Mouse (Mus musculus) gastrocnemius, adult 8-10 months (tissue): ENCODE results near the gene Btbd35f16. TPM values are rescaled to one million over a fixed set of nuclear protein-coding genes. Genes with fewer than 3 reads are reported as not detected.
"Not testable (repeated sequence)": the region's sequence is repeated elsewhere in the genome, so short reads cannot be mapped to it uniquely, and the experiment has no call there.

ENCODE experiments used
- DNase-seq, 2 experiments: peaks; one replicate each; pipeline ENCODE4 v3.0.0; 2022; ENCODE audit warnings: low spot score in 2 of 2
- total RNA-seq, 4 experiments: library from RNA; stranded (reverse); gene quantifications; 2 replicates each; pipeline ENCODE4 v1.2.4; 2022

The Btbd35f16 gene
- not detected for total RNA-seq

DNA sequence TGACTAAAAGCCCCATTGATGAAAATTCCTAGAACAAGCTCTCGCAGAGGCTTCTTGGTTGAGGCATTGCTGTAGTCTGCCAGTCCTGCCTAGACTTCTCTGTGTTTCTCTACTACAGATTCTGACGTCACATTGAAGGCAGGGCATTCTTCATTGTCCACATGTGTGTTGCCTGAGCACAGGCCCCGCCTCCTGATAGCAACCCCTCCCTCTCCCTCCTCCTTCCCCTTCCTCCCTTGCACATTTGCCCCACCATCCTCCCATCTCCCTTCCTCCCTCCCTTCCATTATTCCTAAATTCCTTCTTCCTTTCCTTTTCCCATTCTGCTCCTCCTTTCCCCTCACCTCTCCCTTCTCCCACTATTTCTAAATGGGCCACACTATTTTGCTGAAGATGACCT, at the start of gene Btbd35f16:
Gene Btbd35f16, minus strand, starts transcription at position 101 of the 400 bp plus-strand sequence.
- DNase-seq: not testable (repeated sequence)

Other genes starting within 250 kb of the Btbd35f16 start
- not detected for gene Btbd35f10, start 204.1 kb downstream of the Btbd35f16 start, total RNA-seq
- gene Btbd35f3, start 80.7 kb upstream of the Btbd35f16 start, total RNA-seq: not detected
- not detected for gene Btbd35f28, start 239.6 kb upstream of the Btbd35f16 start, total RNA-seq